Mouse (Mus musculus): ENCODE results near the gene Lbhd2. TPM values are rescaled to one million over a fixed set of nuclear protein-coding genes. Genes with fewer than 3 reads are reported as not detected.

Lbhd2 gene
- polyA plus RNA-seq, 1 experiment from 2014 or later = not detected

DNA sequence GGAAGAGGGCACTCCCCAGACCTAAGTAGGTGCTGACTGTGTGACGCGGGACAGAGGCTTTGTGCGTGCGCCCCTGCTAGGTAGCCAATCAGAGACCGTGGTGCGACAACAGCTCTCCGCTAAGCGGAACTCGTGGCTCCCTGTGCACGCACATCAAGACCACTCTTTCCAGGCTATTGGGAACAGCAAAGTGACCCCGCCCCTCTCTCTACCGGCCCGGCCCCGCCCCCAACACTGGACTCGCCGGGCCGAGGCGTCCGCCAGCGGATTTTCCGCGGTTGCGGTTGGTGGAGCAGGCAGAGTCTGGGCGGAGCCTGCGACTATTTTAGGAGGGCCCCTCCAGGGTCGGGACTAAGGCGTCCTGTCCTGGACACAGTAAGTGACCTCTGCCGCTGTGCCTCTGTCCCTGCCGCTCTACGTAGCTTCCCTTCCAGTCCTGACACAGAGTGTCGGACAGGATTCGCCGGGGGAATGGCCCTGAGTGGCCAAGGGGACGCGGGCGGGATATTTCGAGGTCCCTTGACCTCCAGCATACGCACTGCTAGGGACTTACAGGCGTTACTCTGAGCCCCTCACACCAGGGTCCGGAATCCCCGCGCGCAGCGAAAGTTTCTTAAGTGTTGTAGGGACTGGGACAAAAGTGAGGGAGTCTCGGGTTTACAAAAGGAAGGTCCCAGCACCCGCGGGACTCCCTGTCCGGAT is 35.9 kb downstream of the Lbhd2 start, which contains the start of gene Tnfaip2:
Tnfaip2 (plus strand) TSS at position 161 of the 702 bp plus-strand sequence.
- DNase-seq (ENCODE audit: low spot score, missing footprints) (peak; percentile 97), ATAC-seq (ENCODE audit: low FRiP score) (peak; percentile 93)
- no peak within 1 kb of the TSS for H3K27ac ChIP-seq (ENCODE audit: low read depth, low read length)
- H3K36me3 ChIP-seq (ENCODE audit: control insufficient read depth, insufficient read depth, low read length) = no peaks in the 10 kb centered on the region
- peak within 1 kb of the TSS; percentile 85 for H3K4me2 ChIP-seq
- peak within 1 kb of the TSS; percentile 45 for H3K9ac ChIP-seq (ENCODE audit: low read length)
- no peaks in the 10 kb centered on the region for H3K9me3 ChIP-seq (ENCODE audit: control insufficient read depth, low read length)
- peaks cover 57% of the 10 kb centered on the region for H3K27me3 ChIP-seq (ENCODE audit: control insufficient read depth, insufficient read depth, low read length)
- peak within 1 kb of the TSS; percentile 36 for H3K4me3 ChIP-seq (ENCODE audit: low read depth, low read length)
- under 1% methylated on average over 48 of the region's 48 CpGs for WGBS
- peaks cover 16% of the 10 kb centered on the region for H3K4me1 ChIP-seq (ENCODE audit: control insufficient read depth, insufficient read depth, low read length)

DNA sequence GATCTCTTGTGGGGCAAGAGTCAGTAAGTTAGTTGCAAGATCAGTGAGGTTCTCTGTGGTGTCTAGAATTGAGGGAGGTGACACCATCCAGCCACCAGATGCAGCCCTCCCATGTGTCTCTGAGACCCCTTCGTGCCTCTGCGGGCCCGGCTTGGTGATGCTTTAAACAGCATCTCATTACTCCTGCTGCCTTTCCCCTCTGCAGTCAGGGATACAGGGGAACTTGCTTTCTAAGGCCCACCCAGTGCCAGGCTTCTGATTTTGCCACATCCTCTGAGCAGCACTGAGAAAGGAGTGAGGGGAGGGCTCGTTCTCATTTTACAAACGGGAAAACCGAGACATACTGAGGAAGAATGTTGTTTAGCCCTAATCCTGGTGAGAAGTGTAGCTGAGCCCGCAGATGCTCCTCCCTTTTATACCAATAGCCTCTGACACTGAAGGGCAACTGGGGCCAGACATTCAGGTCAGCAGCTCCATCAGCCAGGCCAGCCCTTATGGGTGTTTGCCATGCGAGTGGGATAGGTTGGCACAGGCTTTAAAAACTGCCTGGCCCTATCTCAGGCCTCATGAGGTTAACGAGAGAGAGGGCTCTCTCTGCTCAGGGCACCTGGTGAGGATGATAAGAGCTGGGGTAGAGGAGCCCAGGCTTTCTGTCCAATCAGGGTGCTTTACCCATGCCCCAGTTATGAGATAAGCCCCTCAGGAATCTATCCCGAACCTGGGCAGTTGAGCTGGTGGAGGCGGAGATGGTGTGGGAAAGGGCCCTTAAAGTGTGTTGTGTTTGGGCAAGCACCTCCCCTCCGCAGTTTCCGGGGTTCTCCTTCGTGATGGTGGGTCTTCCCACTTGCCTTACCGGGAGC is 36.6 kb downstream of the Lbhd2 start:
- Histone ChIP-seq H3K9ac (ENCODE audit: low read length) (peak overlapping the region; percentile 45), H3K4me2 (peak overlapping the region; percentile 85), H3K27ac (ENCODE audit: low read depth, low read length) (no peak overlapping the region), H3K4me1 (ENCODE audit: control insufficient read depth, insufficient read depth, low read length) (peaks cover 20% of the 10 kb centered on the region), H3K27me3 (ENCODE audit: control insufficient read depth, insufficient read depth, low read length) (peaks cover 65% of the 10 kb centered on the region), H3K4me3 (ENCODE audit: low read depth, low read length) (peak overlapping the region; percentile 36), H3K9me3 (ENCODE audit: control insufficient read depth, low read length) (no peaks in the 10 kb centered on the region), H3K36me3 (ENCODE audit: control insufficient read depth, insufficient read depth, low read length) (no peaks in the 10 kb centered on the region)
- 10% methylated on average over 15 of the region's 15 CpGs for WGBS
- peak; percentile 89 for DNase-seq (ENCODE audit: low spot score, missing footprints)
- no peak for ATAC-seq (ENCODE audit: low FRiP score)

DNA sequence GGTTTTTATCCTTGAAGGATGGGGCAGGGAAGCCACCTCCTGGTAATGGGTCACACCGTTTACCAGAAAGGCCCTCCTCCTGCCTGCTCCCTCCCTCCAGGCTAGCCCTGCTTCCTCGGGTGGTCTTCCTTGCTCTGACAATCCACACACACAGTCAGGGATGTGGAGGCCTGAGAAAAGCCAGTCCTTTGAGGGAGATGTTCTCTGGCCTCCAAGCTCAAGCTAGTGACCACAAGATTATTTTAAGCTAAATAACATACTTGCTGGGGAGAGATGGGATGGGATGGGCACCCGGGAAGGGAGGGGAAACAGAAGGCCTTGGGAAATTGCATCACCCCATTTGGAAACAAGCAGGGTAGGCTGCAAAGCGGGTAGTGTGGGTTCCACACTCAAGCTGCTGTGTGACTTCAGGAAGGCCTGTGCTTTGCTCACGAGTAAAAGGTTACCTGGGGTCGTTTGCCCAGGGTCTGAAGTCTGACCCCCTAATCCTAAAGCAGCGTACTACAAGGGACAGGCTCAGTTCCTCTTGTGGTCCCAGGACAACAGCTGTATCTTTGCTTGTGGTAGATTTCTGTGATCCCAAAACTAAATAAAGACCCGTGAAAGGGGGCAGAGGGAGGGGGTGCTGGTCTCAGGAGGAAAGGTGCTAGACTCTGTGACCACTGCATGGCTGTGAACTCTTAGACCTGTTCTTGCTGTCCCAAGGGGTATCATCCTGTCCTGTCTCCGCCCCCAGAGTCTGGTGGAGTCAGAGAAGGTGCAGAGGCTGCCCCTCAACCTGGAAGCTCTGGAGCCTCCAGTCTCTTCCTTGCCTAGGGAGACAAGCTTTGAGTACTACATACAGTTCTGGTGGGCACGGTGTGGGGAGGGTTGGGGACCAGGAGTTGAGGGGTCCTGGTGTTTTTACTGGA is 37.6 kb downstream of the Lbhd2 start:
- no peak for DNase-seq (ENCODE audit: low spot score, missing footprints)
- Histone ChIP-seq H3K4me1 (ENCODE audit: control insufficient read depth, insufficient read depth, low read length) (peaks cover 20% of the 10 kb centered on the region), H3K4me2 (no peak overlapping the region), H3K36me3 (ENCODE audit: control insufficient read depth, insufficient read depth, low read length) (no peaks in the 10 kb centered on the region), H3K27me3 (ENCODE audit: control insufficient read depth, insufficient read depth, low read length) (peaks cover 74% of the 10 kb centered on the region), H3K27ac (ENCODE audit: low read depth, low read length) (no peak overlapping the region), H3K9ac (ENCODE audit: low read length) (no peak overlapping the region), H3K4me3 (ENCODE audit: low read depth, low read length) (no peak overlapping the region), H3K9me3 (ENCODE audit: control insufficient read depth, low read length) (no peaks in the 10 kb centered on the region)
- 20% methylated on average over 10 of the region's 10 CpGs for WGBS
- no peak for ATAC-seq (ENCODE audit: low FRiP score)

DNA sequence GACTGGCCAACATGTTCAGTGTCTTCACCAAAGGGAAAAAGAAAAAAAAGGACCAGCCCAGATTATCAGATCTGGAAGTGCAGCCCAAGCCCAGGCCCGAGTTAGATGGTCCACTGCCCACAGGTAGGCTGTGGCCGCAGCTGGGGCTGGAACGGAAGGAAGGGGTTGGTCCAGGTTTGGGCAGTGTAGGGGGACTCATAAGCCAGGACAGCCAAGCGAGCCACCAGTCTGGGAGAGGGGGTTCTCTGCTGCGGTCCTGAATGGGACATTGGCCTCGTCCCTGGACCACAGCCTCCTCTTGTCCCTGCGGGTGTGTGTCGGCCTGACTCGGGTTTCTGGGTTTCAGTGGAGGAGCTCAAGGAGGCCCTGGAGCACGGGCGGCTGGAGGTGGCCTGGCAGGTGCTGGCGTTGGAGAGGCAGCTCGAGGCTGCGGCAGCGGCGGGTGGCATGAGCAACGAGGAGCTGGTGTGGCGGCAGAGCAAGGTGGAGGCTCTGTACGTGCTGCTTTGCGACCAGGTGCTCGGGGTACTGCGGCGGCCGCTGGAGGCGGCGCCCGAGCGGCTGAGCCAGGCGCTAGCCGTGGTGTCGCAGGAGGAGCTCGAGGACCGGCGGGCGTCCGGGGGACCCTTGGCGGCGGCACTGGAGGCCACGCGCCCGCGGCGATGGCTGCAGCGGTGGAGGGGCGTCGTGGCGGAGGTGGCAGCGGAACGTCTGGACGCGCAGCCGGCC is 38.7 kb downstream of the Lbhd2 start:
- Histone ChIP-seq H3K9me3 (ENCODE audit: control insufficient read depth, low read length) (no peaks in the 10 kb centered on the region), H3K4me1 (ENCODE audit: control insufficient read depth, insufficient read depth, low read length) (peaks cover 20% of the 10 kb centered on the region), H3K27me3 (ENCODE audit: control insufficient read depth, insufficient read depth, low read length) (peaks cover 86% of the 10 kb centered on the region), H3K27ac (ENCODE audit: low read depth, low read length) (no peak overlapping the region), H3K9ac (ENCODE audit: low read length) (no peak overlapping the region), H3K36me3 (ENCODE audit: control insufficient read depth, insufficient read depth, low read length) (no peaks in the 10 kb centered on the region), H3K4me3 (ENCODE audit: low read depth, low read length) (peak overlapping the region; percentile 15), H3K4me2 (peak overlapping the region; percentile 27; the same call in 1 of the 2 replicates)
- no peak for ATAC-seq (ENCODE audit: low FRiP score)
- DNase-seq (ENCODE audit: low spot score, missing footprints) = no peak
- 2% methylated on average over 46 of the region's 52 CpGs for WGBS

DNA sequence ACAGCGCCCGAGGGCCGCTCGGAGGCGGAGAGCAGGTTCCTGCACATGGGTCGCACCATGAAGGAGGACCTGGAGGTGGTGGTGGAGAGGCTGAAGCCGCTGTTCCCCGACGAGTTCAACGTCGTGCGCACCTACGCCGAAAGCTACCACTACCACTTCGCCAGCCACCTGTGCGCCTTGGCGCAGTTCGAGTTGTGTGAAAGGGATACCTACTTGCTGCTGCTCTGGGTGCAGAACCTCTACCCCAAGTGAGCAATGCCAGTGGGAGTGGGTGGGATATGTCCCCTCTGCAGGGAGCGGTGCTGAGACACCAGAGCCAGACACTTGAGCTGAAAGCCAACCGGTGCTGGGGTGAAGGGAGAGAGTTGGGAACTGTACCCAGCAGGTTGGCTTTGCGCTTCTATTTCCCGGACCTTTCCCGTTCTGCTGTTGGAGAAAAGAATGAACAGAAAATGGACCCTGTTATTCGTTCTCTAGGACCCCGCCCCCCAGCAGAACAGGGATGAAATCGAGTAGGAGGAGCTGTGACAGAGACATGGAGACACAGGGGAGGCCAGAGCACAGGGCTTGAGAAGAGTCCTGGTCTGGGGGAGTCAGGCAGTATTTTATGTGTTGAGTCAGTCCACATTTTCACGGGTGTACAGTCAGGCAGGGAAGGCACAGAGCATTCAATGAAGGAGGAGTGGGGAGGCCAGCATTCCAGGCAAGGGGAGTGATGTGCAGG is 39.4 kb downstream of the Lbhd2 start:
- DNase-seq (ENCODE audit: low spot score, missing footprints) (peak; percentile 93), ATAC-seq (ENCODE audit: low FRiP score) (no peak)
- Histone ChIP-seq H3K27ac (ENCODE audit: low read depth, low read length) (no peak overlapping the region), H3K9me3 (ENCODE audit: control insufficient read depth, low read length) (no peaks in the 10 kb centered on the region), H3K4me1 (ENCODE audit: control insufficient read depth, insufficient read depth, low read length) (peaks cover 20% of the 10 kb centered on the region), H3K4me2 (peak overlapping the region; percentile 27; the same call in 1 of the 2 replicates), H3K36me3 (ENCODE audit: control insufficient read depth, insufficient read depth, low read length) (no peaks in the 10 kb centered on the region), H3K4me3 (ENCODE audit: low read depth, low read length) (peak overlapping the region; percentile 15), H3K9ac (ENCODE audit: low read length) (no peak overlapping the region), H3K27me3 (ENCODE audit: control insufficient read depth, insufficient read depth, low read length) (peaks cover 93% of the 10 kb centered on the region)
- WGBS = 7% methylated on average over 22 of the region's 27 CpGs

DNA sequence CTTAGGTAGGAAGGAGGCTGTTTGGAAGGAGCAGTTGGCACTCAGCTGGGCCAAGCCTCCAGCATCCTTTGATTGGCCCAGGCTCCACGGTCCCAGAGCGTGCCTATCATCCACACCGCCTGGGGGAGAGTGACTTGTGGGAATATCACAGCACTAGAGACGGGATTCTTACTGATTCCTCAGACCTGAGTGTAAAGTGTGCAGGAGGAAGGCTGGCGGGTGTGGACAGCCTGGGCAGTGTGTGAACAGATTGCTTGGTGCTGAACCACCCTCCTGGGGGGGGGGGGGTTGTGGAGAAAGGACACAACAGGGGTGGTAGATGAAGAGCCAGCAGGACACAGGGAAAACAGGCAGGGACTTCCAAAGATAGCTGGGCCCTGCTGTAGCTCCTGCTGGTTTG is 40.1 kb downstream of the Lbhd2 start:
- Histone ChIP-seq H3K9me3 (ENCODE audit: control insufficient read depth, low read length) (no peaks in the 10 kb centered on the region), H3K27ac (ENCODE audit: low read depth, low read length) (no peak overlapping the region), H3K4me3 (ENCODE audit: low read depth, low read length) (no peak overlapping the region), H3K4me1 (ENCODE audit: control insufficient read depth, insufficient read depth, low read length) (peaks cover 18% of the 10 kb centered on the region), H3K27me3 (ENCODE audit: control insufficient read depth, insufficient read depth, low read length) (peaks cover 95% of the 10 kb centered on the region), H3K9ac (ENCODE audit: low read length) (no peak overlapping the region), H3K36me3 (ENCODE audit: control insufficient read depth, insufficient read depth, low read length) (no peaks in the 10 kb centered on the region), H3K4me2 (no peak overlapping the region)
- ATAC-seq (ENCODE audit: low FRiP score) = no peak
- no peak for DNase-seq (ENCODE audit: low spot score, missing footprints)
- WGBS = 16% methylated on average over 5 of the region's 5 CpGs

DNA sequence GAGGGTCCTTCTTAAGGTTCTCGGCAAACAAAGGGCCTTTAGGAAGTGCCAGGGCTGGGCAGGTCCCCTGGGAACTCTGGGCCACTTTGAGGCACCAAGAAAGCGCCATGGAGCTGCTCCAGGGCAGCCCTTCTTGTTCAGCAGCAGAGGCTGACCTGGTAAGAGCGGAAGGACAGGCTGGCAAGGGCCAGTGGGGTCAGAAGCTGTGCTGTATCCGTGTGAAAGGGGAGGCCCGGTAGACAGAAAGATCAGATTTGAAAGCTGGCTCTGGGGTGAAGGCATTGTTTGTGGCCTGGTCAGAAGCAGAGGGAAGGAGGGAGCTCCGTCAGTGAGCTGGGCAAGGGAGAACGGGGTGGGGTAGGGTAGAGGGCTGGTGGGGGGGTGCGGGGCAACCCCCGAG is 40.7 kb downstream of the Lbhd2 start:
- WGBS = 9% methylated on average over 9 of the region's 9 CpGs
- Histone ChIP-seq H3K4me2 (no peak overlapping the region), H3K27ac (ENCODE audit: low read depth, low read length) (no peak overlapping the region), H3K4me3 (ENCODE audit: low read depth, low read length) (no peak overlapping the region), H3K9ac (ENCODE audit: low read length) (no peak overlapping the region), H3K36me3 (ENCODE audit: control insufficient read depth, insufficient read depth, low read length) (no peaks in the 10 kb centered on the region), H3K4me1 (ENCODE audit: control insufficient read depth, insufficient read depth, low read length) (peaks cover 13% of the 10 kb centered on the region), H3K9me3 (ENCODE audit: control insufficient read depth, low read length) (no peaks in the 10 kb centered on the region), H3K27me3 (ENCODE audit: control insufficient read depth, insufficient read depth, low read length) (peaks cover 91% of the 10 kb centered on the region)
- DNase-seq (ENCODE audit: low spot score, missing footprints) = peak; percentile 85
- ATAC-seq (ENCODE audit: low FRiP score) = no peak

Data from midbrain, embryonic 11.5 days (tissue).